Mouse (Mus musculus) c-Kit-positive CD71-positive TER-119-positive erythroid progenitor cells, embryonic 14.5 days (primary cell): ENCODE measurements at regions not wholly inside any gene's neighbourhood (a gene's known extent, or its start where the extent isn't known, plus 50 kb on each side); places are given as distances from the start of the nearest gene placed in this dataset.

ENCODE experiments used
- DNase-seq: peaks from one replicate; pipeline ENCODE4 v3.0.0-alpha.2; 2013; ENCODE audit warnings: low spot score

GRCm38 (mm10) chr3:144012820-144013219, 192.2 kb downstream of the Lmo4 start:
- no peak for DNase-seq

- no peak for DNase-seq
Observed at GRCm38 (mm10) chr3:144012173-144012572, 192.8 kb downstream of the Lmo4 start.

- no peak for DNase-seq
Observed at GRCm38 (mm10) chr3:144011456-144012025, 193.5 kb downstream of the Lmo4 start.

- no peak for DNase-seq
Observed at GRCm38 (mm10) chr3:144010558-144010957, 194.5 kb downstream of the Lmo4 start.

- DNase-seq: no peak
Observed at GRCm38 (mm10) chr3:144007111-144007619, 197.9 kb downstream of the Lmo4 start.

GRCm38 (mm10) chr3:143997909-143998308, 207.1 kb downstream of the Lmo4 start:
- no peak for DNase-seq

GRCm38 (mm10) chr3:143995045-143995444, 210.0 kb downstream of the Lmo4 start:
- DNase-seq: no peak

GRCm38 (mm10) chr3:143988991-143989390, 216.0 kb downstream of the Lmo4 start:
- no peak for DNase-seq

GRCm38 (mm10) chr3:143988037-143988436, 217.0 kb downstream of the Lmo4 start:
- DNase-seq: no peak

GRCm38 (mm10) chr3:143986798-143987197, 218.2 kb downstream of the Lmo4 start:
- DNase-seq: no peak

GRCm38 (mm10) chr3:143986200-143986506, 218.9 kb downstream of the Lmo4 start:
- DNase-seq: no peak

GRCm38 (mm10) chr3:143985349-143986199, 219.4 kb downstream of the Lmo4 start:
- no peak for DNase-seq

- no peak for DNase-seq
Observed at GRCm38 (mm10) chr3:143978703-143979102, 226.3 kb downstream of the Lmo4 start.

- no peak for DNase-seq
Observed at GRCm38 (mm10) chr3:143977886-143978447, 227.1 kb downstream of the Lmo4 start.

GRCm38 (mm10) chr3:143973582-143973981, 231.4 kb downstream of the Lmo4 start:
- DNase-seq: no peak

- no peak for DNase-seq
Observed at GRCm38 (mm10) chr3:143972351-143972750, 232.7 kb downstream of the Lmo4 start.

GRCm38 (mm10) chr3:143970771-143971170, 234.2 kb downstream of the Lmo4 start:
- DNase-seq: no peak

GRCm38 (mm10) chr3:143955508-143955907, 249.5 kb downstream of the Lmo4 start:
- no peak for DNase-seq

GRCm38 (mm10) chr3:143954822-143955221, 250.2 kb downstream of the Lmo4 start:
- no peak for DNase-seq

GRCm38 (mm10) chr3:143952289-143952688, 252.7 kb downstream of the Lmo4 start:
- no peak for DNase-seq

- DNase-seq: no peak
Observed at GRCm38 (mm10) chr3:143949656-143950055, 255.4 kb downstream of the Lmo4 start.

GRCm38 (mm10) chr3:143949026-143949637, 255.9 kb downstream of the Lmo4 start:
- DNase-seq: no peak

GRCm38 (mm10) chr3:143947938-143948267, 257.1 kb downstream of the Lmo4 start:
- no peak for DNase-seq
